Mouse (Mus musculus) lung, embryonic 16.5 days (tissue): ENCODE data around the gene Agbl5. TPM values are rescaled to one million over a fixed set of nuclear protein-coding genes. Genes with fewer than 3 reads are reported as not detected.

Source experiments
- ATAC-seq: fragments of 200-750 bp; cut with Nextera tagmentation; 2 replicates; pipeline ENCODE4 v1.8.0; 2017; ENCODE audit warnings: low read depth, mild to moderate bottlenecking, moderate library complexity
- H3K27ac ChIP-seq: fragments of 300-500 bp; sonication (generic); 2 replicates; pipeline ENCODE4 v1.5.1; 2014; ENCODE audit warnings: mild to moderate bottlenecking, control low read depth, low read length
- H3K27me3 ChIP-seq: fragments of 300-500 bp; sonication (generic); 2 replicates; pipeline ENCODE4 v1.6.1; 2014; ENCODE audit warnings: low read depth, low read length, mixed read lengths; ENCODE audit not compliant: control insufficient read depth, insufficient read depth
- H3K36me3 ChIP-seq: fragments of 300-500 bp; sonication (generic); 2 replicates; pipeline ENCODE4 v1.6.1; 2014; ENCODE audit warnings: low read length; ENCODE audit not compliant: control insufficient read depth, insufficient read depth
- H3K4me1 ChIP-seq: fragments of 300-500 bp; sonication (generic); replicated peaks from 2 replicates; pipeline ENCODE4 v1.6.1; 2014; ENCODE audit warnings: low read length, mixed read lengths; ENCODE audit not compliant: control insufficient read depth, insufficient read depth
- H3K4me2 ChIP-seq: fragments of 300-500 bp; sonication (generic); 2 replicates; pipeline ENCODE4 v1.6.1; 2014; ENCODE audit warnings: low read depth, low read length, control low read depth
- H3K4me3 ChIP-seq: fragments of 300-500 bp; sonication (generic); 2 replicates; pipeline ENCODE4 v1.5.1; 2014; ENCODE audit warnings: mild to moderate bottlenecking, low read length, control low read depth
- H3K9ac ChIP-seq: fragments of 300-500 bp; sonication (generic); 2 replicates; pipeline ENCODE4 v1.6.1; 2014; ENCODE audit warnings: low read length, control low read depth
- H3K9me3 ChIP-seq: fragments of 300-500 bp; sonication (generic); 2 replicates; pipeline ENCODE4 v1.6.1; 2016; ENCODE audit warnings: low read length; ENCODE audit not compliant: control insufficient read depth
- WGBS: fragments of 180-500 bp; shearing (Covaris S2); extraction: QIAGEN DNeasy Blood & Tissue Kit; methylation state at CpG from one replicate; pipeline ENCODE4 v1.1.7; 2014; 5-methylcytosine and 5-hydroxymethylcytosine counted together
- polyA plus RNA-seq: library from polyadenylated mRNA; unstranded; fragments of >200 nt; fragmentation: Nextera tagmentation; extraction: Ambion mirVana; gene quantifications from 2 replicates; pipeline ENCODE4 v1.2.1, GENCODE M21; 2015

The Agbl5 gene
- polyA plus RNA-seq, 1 experiment from 2014 or later = 21.2 TPM

- ATAC-seq = no peak
- H3K36me3 ChIP-seq = peaks cover 28% of the 10 kb centered on the region
- H3K27ac ChIP-seq = no peak overlapping the region
- H3K4me1 ChIP-seq = peaks cover 15% of the 10 kb centered on the region
- H3K4me3 ChIP-seq = no peak overlapping the region
- H3K9me3 ChIP-seq = no peaks in the 10 kb centered on the region
- H3K4me2 ChIP-seq = no peak overlapping the region
- H3K27me3 ChIP-seq = no peaks in the 10 kb centered on the region
- 75% methylated on average over 2 of the region's 2 CpGs for WGBS
- no peak overlapping the region for H3K9ac ChIP-seq
Measured at GRCm38 (mm10) chr5:30950922-30951321, 62.4 kb downstream of the Agbl5 start.

GRCm38 (mm10) chr5:30951706-30952105 lies 63.2 kb downstream of the Agbl5 start:
- Histone ChIP-seq H3K36me3 (peaks cover 29% of the 10 kb centered on the region), H3K9ac (no peak overlapping the region), H3K9me3 (no peaks in the 10 kb centered on the region), H3K4me3 (no peak overlapping the region), H3K4me2 (no peak overlapping the region), H3K4me1 (peaks cover 15% of the 10 kb centered on the region), H3K27me3 (no peaks in the 10 kb centered on the region), H3K27ac (no peak overlapping the region)
- ATAC-seq = no peak
- WGBS = 83% methylated on average over 6 of the region's 6 CpGs

GRCm38 (mm10) chr5:30952551-30952950 lies 64.1 kb downstream of the Agbl5 start:
- WGBS = 74% methylated on average over 5 of the region's 5 CpGs
- no peaks in the 10 kb centered on the region for H3K27me3 ChIP-seq
- no peak for ATAC-seq
- H3K9me3 ChIP-seq = no peaks in the 10 kb centered on the region
- no peak overlapping the region for H3K4me2 ChIP-seq
- H3K27ac ChIP-seq = no peak overlapping the region
- no peak overlapping the region for H3K4me3 ChIP-seq
- H3K9ac ChIP-seq = no peak overlapping the region
- peaks cover 32% of the 10 kb centered on the region for H3K36me3 ChIP-seq
- H3K4me1 ChIP-seq = peaks cover 15% of the 10 kb centered on the region

- H3K9ac ChIP-seq = no peak overlapping the region
- H3K27ac ChIP-seq = no peak overlapping the region
- ATAC-seq = no peak
- H3K4me2 ChIP-seq = no peak overlapping the region
- H3K36me3 ChIP-seq = peaks cover 39% of the 10 kb centered on the region
- H3K27me3 ChIP-seq = no peaks in the 10 kb centered on the region
- peaks cover 26% of the 10 kb centered on the region for H3K4me1 ChIP-seq
- no peak overlapping the region for H3K4me3 ChIP-seq
- WGBS = 88% methylated on average over 6 of the region's 6 CpGs
- H3K9me3 ChIP-seq = no peaks in the 10 kb centered on the region
Measured at GRCm38 (mm10) chr5:30954065-30954464, 65.6 kb downstream of the Agbl5 start.

GRCm38 (mm10) chr5:30954556-30954955 lies 66.1 kb downstream of the Agbl5 start:
- WGBS = 92% methylated on average over 9 of the region's 9 CpGs
- H3K4me1 ChIP-seq = peaks cover 24% of the 10 kb centered on the region
- H3K27me3 ChIP-seq = no peaks in the 10 kb centered on the region
- no peak overlapping the region for H3K27ac ChIP-seq
- H3K36me3 ChIP-seq = peaks cover 39% of the 10 kb centered on the region
- no peak overlapping the region for H3K4me3 ChIP-seq
- ATAC-seq = no peak
- no peak overlapping the region for H3K4me2 ChIP-seq
- H3K9ac ChIP-seq = no peak overlapping the region
- no peaks in the 10 kb centered on the region for H3K9me3 ChIP-seq

- Histone ChIP-seq H3K9me3 (no peaks in the 10 kb centered on the region), H3K9ac (no peak overlapping the region), H3K27ac (no peak overlapping the region), H3K4me1 (peaks cover 18% of the 10 kb centered on the region), H3K36me3 (peaks cover 39% of the 10 kb centered on the region), H3K4me2 (no peak overlapping the region), H3K4me3 (no peak overlapping the region), H3K27me3 (no peaks in the 10 kb centered on the region)
- no peak for ATAC-seq
- 93% methylated on average over 6 of the region's 6 CpGs for WGBS
Measured at GRCm38 (mm10) chr5:30955751-30956150, 67.3 kb downstream of the Agbl5 start.

Other genes starting within 250 kb of the Agbl5 start
- 26.9 and 28.2 TPM in 2 replicates for gene Slc35f6, start 240.8 kb upstream of the Agbl5 start, polyA plus RNA-seq
- gene Cenpa, start 221.9 kb upstream of the Agbl5 start, polyA plus RNA-seq = 280 and 298 TPM in 2 replicates
- gene Dpysl5, start 177.1 kb upstream of the Agbl5 start, polyA plus RNA-seq = 4.7 and 4.8 TPM in 2 replicates
- gene Mapre3, start 74.1 kb upstream of the Agbl5 start, polyA plus RNA-seq = 22.4 and 25.4 TPM in 2 replicates
- 79.8 and 84.4 TPM in 2 replicates for gene Tmem214, start 20.7 kb upstream of the Agbl5 start, polyA plus RNA-seq
- gene Ost4, start 19.1 kb downstream of the Agbl5 start, polyA plus RNA-seq = 446 TPM in 2 replicates
- gene Emilin1, start 24.7 kb downstream of the Agbl5 start, polyA plus RNA-seq = 212 and 225 TPM in 2 replicates
- 13.2 and 15.0 TPM in 2 replicates for gene Khk, start 32.7 kb downstream of the Agbl5 start, polyA plus RNA-seq
- 2.1 and 3.3 TPM in 2 replicates for gene Cgref1, start 56.9 kb downstream of the Agbl5 start, polyA plus RNA-seq
- gene Preb, start 71.7 kb downstream of the Agbl5 start, polyA plus RNA-seq = 125 and 129 TPM in 2 replicates
- 0.21 and 0.40 TPM in 2 replicates for gene Tcf23, start 80.0 kb downstream of the Agbl5 start, polyA plus RNA-seq
- 170 and 172 TPM in 2 replicates for gene Atraid, start 159.6 kb downstream of the Agbl5 start, polyA plus RNA-seq
- gene Slc5a6, start 160.2 kb downstream of the Agbl5 start, polyA plus RNA-seq = 6.1 and 8.2 TPM in 2 replicates
- gene Cad, start 166.1 kb downstream of the Agbl5 start, polyA plus RNA-seq = 19.8 and 23.7 TPM in 2 replicates
- not detected in 2 replicates for gene Dnajc5g, start 217.6 kb downstream of the Agbl5 start, polyA plus RNA-seq
- 0.25 and 0.54 TPM in 2 replicates for gene Slc30a3, start 219.5 kb downstream of the Agbl5 start, polyA plus RNA-seq
- 0.65 and 2.3 TPM in 2 replicates for gene Trim54, start 228.0 kb downstream of the Agbl5 start, polyA plus RNA-seq